Mouse (Mus musculus): ENCODE results near the gene Retreg3.

- TF ChIP-seq ZNF384 (IDR thresholded peaks at IDR 0.05; ENCODE audit: low read depth, low read length) (no peak), UBTF (IDR thresholded peaks at IDR 0.05; ENCODE audit: borderline replicate concordance, insufficient read depth, low read depth, low read length) (no peak), EP300 (IDR thresholded peaks at IDR 0.05; ENCODE audit: low read depth in 1 of 2, low read length in 2 of 2) (no peak), NELFE (IDR thresholded peaks at IDR 0.05; ENCODE audit: low read depth, low read length) (no peak), POLR2AphosphoS2 (IDR thresholded peaks at IDR 0.05; ENCODE audit: low read length) (no peak), TCF12 (IDR thresholded peaks at IDR 0.05; ENCODE audit: low read depth, low read length) (no peak)
Observed at GRCm38 (mm10) chr11:101047502-101047901, 72.2 kb downstream of the Retreg3 start.

All from MEL (cell line).